Mouse (Mus musculus) layer of hippocampus, postnatal 14 days (tissue): Measurements from ENCODE around the gene Ccser1. TPM values are rescaled to one million over a fixed set of nuclear protein-coding genes. Genes with fewer than 3 reads are reported as not detected.

Experiments used
- DNase-seq, 2 experiments: peaks; one replicate each; pipeline ENCODE4 v3.0.0; 2021 to 2022; ENCODE audit warnings: low spot score in 2 of 2, mixed read lengths in 1 of 2
- total RNA-seq, 2 experiments: library from RNA; stranded (reverse); gene quantifications; 2 replicates each; pipeline ENCODE4 v1.2.3; 2021

The Ccser1 gene
- total RNA-seq, 2 experiments from 2014 or later = 37.7 to 39.8 TPM

DNA sequence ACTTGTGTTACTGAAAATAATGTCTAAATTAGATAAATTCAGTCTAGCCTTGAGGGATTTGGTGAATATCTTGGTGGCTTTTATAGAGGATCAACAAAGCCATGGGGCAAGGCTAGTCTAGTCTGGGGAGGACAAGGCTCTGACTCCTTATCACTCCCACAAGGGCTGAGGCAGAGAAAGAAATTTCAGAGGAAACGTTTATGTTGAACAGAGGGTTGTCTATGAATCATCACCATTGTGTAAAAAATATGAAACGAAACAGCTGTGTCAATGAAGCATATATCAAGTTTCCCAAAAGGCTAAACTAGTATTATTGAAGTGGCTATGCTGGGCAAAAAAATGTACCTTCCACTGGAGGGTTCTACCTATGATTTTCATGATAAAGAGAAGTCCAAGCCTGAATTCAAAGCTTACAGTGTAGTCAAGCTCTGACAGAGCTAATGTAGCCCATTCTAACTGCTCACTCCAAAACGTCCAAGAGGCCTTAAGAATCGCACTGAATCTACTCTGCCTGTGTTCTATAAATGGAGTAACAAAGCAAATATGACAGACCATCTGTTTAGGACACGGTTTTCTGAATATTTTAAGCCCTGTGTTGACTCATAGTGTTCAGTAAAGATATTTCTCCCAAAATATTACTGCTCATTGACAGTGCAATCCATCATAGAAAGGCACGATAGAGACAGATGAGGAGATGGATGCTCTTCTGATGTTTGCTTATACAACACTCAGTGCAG, 1121.6 kb downstream of the Ccser1 start:
- DNase-seq = peak in 1 of 2 experiments; percentile 5

DNA sequence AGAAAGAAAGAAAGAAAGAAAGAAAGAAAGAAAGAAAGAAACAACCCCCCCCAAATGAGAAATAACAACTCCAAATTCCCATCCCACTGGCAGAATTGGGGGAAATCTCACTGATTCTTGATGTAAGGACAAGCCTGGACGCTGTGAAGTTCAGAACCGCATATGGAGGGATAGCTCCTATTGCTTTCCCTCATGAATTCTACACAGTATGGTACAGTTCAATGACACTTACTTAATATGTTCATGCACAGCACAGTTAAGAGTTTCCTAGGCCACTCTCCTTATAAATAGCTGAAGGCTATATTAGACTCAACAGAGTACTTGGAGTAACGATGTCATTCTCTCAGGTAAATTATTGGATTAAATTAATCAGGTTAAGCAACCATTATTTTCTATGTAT, 1138.5 kb downstream of the Ccser1 start:
- no peak for DNase-seq

DNA sequence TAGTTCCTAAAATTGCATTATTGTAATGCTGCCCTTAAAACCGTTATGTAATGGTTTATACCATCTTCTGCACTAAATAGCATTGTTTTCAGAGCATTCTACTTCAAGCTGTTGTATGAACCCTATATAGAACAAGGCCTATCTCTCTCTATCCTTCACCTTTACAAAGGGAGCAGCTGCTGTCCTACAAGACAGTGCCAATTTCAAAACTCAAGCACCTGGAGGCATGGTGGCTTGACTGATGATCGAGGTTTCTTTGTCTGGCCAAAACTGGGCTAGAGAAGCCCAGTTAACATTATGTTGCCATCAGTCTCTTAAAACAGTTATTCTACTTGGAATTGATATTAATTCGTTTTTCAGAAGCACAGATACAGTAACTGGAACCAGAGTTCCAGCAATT, 1160.2 kb downstream of the Ccser1 start:
- DNase-seq = no peak

DNA sequence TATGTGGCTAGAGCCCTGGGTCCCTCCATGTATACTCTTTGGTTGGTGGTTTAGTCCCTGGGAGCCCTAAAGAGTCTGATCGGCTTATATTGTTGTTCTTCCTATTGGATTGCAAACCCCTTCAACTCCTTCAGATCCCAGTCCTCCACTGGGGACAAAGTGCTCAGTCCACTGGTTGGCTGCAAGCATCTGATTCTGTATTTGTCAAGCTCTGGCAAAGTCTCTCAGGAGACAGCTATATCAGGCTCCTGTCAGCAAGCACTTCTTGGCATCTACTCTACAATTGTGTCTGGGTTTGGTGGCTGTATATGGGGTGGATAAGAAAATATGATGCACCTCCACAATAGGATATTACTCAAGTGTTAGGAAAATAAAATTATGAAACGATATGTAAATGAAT, 1187.7 kb downstream of the Ccser1 start:
- DNase-seq = no peak
